Mouse (Mus musculus) liver, postnatal 0 days (tissue): ENCODE measurements at regions not wholly inside any gene's neighbourhood (a gene's known extent, or its start where the extent isn't known, plus 50 kb on each side); places are given as distances from the start of the nearest gene placed in this dataset.

ENCODE experiments used
- ATAC-seq: fragments of 200-750 bp; cut with Nextera tagmentation; 2 replicates; pipeline ENCODE4 v1.8.0; 2017; ENCODE audit warnings: mild to moderate bottlenecking, moderate library complexity
- DNase-seq: peaks from one replicate; pipeline ENCODE4 v3.0.0-alpha.2; 2016
- H3K27ac ChIP-seq: fragments of 300-500 bp; sonication (generic); 2 replicates; pipeline ENCODE4 v1.5.1; 2014; ENCODE audit warnings: antibody characterized with exemption, moderate library complexity, mild to moderate bottlenecking, low read depth
- H3K27me3 ChIP-seq: fragments of 300-500 bp; sonication (generic); 2 replicates; pipeline ENCODE4 v1.6.1; 2014; ENCODE audit warnings: low read length, control low read depth, mixed read lengths; ENCODE audit not compliant: insufficient read depth
- H3K36me3 ChIP-seq: fragments of 300-500 bp; sonication (generic); replicated peaks from 2 replicates; pipeline ENCODE4 v1.6.1; 2014; ENCODE audit warnings: mild to moderate bottlenecking, control low read depth, low read length, moderate library complexity, mixed read lengths; ENCODE audit not compliant: insufficient read depth
- H3K4me1 ChIP-seq: fragments of 300-500 bp; sonication (generic); 2 replicates; pipeline ENCODE4 v1.6.1; 2014; ENCODE audit warnings: antibody characterized with exemption, mild to moderate bottlenecking, control low read depth; ENCODE audit not compliant: insufficient read depth
- H3K4me2 ChIP-seq: fragments of 300-500 bp; sonication (generic); 2 replicates; pipeline ENCODE4 v1.6.1; 2014; ENCODE audit warnings: low read depth, mild to moderate bottlenecking, low read length, moderate library complexity, mixed read lengths
- H3K4me3 ChIP-seq: fragments of 300-500 bp; sonication (generic); 2 replicates; pipeline ENCODE4 v1.5.1; 2014; ENCODE audit warnings: low read depth, low read length
- H3K9ac ChIP-seq: fragments of 300-500 bp; sonication (generic); replicated peaks from 2 replicates; pipeline ENCODE4 v1.6.1; 2014; ENCODE audit warnings: mild to moderate bottlenecking, moderate library complexity
- H3K9me3 ChIP-seq: fragments of 300-500 bp; sonication (generic); 2 replicates; pipeline ENCODE4 v1.6.1; 2016; ENCODE audit warnings: mild to moderate bottlenecking, control low read depth, low read length, mixed read lengths
- CTCF ChIP-seq: sonication (generic); IDR thresholded peaks from 2 replicates; pipeline ENCODE4 v1.5.1; 2016; ENCODE audit warnings: antibody characterized with exemption, low read depth
- EP300 ChIP-seq: IDR thresholded peaks from 2 replicates; pipeline ENCODE4 v1.6.1; 2016; ENCODE audit warnings: antibody characterized with exemption, low read depth, mild to moderate bottlenecking
- WGBS: fragments of 180-500 bp; shearing (Covaris S2); extraction: QIAGEN DNeasy Blood & Tissue Kit; methylation state at CpG from one replicate; pipeline ENCODE4 v1.1.7; 2014; ENCODE audit not compliant: insufficient replicate concordance; 5-methylcytosine and 5-hydroxymethylcytosine counted together

DNA sequence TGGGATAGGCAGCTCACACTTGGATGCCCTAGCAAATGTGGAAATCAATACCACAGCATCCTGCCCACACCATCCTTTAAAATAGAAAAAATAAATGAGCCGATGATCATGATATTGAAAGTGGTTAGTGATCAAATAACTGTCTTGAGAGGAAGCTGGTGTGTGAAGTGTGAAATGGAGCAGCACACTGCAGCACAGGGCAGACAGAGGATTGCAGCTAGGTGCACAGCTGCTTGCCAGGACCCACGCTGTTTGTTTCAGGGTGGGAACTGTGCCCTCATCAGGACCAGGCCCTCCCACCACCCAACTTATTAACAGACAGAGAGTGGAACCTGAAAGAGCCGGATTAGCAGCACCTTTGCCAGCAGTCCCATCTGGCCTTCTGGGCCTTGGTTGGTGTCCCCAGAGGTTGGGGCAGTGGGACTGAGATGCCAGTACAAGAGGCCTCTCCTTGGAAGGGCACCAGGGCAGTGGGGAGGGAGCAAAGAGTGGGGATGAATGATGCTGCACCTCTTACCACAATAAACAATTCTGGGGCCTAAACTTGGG is 191.2 kb upstream of the Tle1 start:
- WGBS: 75% methylated on average over 3 of the region's 3 CpGs
- no peaks in the 10 kb centered on the region for H3K27me3 ChIP-seq
- H3K4me2 ChIP-seq: no peak overlapping the region
- ATAC-seq: no peak
- no peak for DNase-seq
- no peak overlapping the region for H3K4me3 ChIP-seq
- no peak overlapping the region for H3K27ac ChIP-seq
- H3K9me3 ChIP-seq: no peaks in the 10 kb centered on the region
- H3K36me3 ChIP-seq: no peaks in the 10 kb centered on the region
- TF ChIP-seq CTCF (no peak), EP300 (no peak)
- H3K9ac ChIP-seq: no peak overlapping the region
- no peaks in the 10 kb centered on the region for H3K4me1 ChIP-seq

GRCm38 (mm10) chr4:72389811-72390625 is 189.3 kb upstream of the Tle1 start:
- no peak overlapping the region for H3K4me3 ChIP-seq
- no peak for DNase-seq
- no peak overlapping the region for H3K4me2 ChIP-seq
- no peak overlapping the region for H3K27ac ChIP-seq
- no peaks in the 10 kb centered on the region for H3K4me1 ChIP-seq
- WGBS: 74% methylated on average over 5 of the region's 5 CpGs
- H3K9ac ChIP-seq: no peak overlapping the region
- H3K9me3 ChIP-seq: no peaks in the 10 kb centered on the region
- H3K27me3 ChIP-seq: no peaks in the 10 kb centered on the region
- TF ChIP-seq CTCF (no peak), EP300 (no peak)
- H3K36me3 ChIP-seq: no peaks in the 10 kb centered on the region
- ATAC-seq: no peak

GRCm38 (mm10) chr4:72384901-72385264 is 184.2 kb upstream of the Tle1 start:
- Histone ChIP-seq H3K9me3 (no peaks in the 10 kb centered on the region), H3K4me2 (no peak overlapping the region), H3K4me3 (no peak overlapping the region), H3K36me3 (no peaks in the 10 kb centered on the region), H3K4me1 (no peaks in the 10 kb centered on the region), H3K27ac (no peak overlapping the region), H3K27me3 (no peaks in the 10 kb centered on the region), H3K9ac (no peak overlapping the region)
- DNase-seq (no peak), ATAC-seq (no peak)
- WGBS: 69% methylated on average over 12 of the region's 12 CpGs
- TF ChIP-seq CTCF (no peak), EP300 (no peak)

GRCm38 (mm10) chr4:72384259-72384900 is 183.7 kb upstream of the Tle1 start:
- Histone ChIP-seq H3K9ac (no peak overlapping the region), H3K9me3 (no peaks in the 10 kb centered on the region), H3K27me3 (no peaks in the 10 kb centered on the region), H3K4me1 (no peaks in the 10 kb centered on the region), H3K27ac (no peak overlapping the region), H3K4me3 (no peak overlapping the region), H3K4me2 (no peak overlapping the region), H3K36me3 (no peaks in the 10 kb centered on the region)
- DNase-seq (no peak), ATAC-seq (no peak)
- no peak for TF ChIP-seq CTCF
- no peak for TF ChIP-seq EP300
- WGBS: 92% methylated on average over 5 of the region's 5 CpGs

GRCm38 (mm10) chr4:72383729-72384128 is 183.0 kb upstream of the Tle1 start:
- DNase-seq (no peak), ATAC-seq (no peak)
- no peak overlapping the region for H3K9ac ChIP-seq
- TF ChIP-seq EP300: no peak
- no peak for TF ChIP-seq CTCF
- H3K27ac ChIP-seq: no peak overlapping the region
- 85% methylated on average over 2 of the region's 2 CpGs for WGBS
- no peaks in the 10 kb centered on the region for H3K36me3 ChIP-seq
- H3K4me1 ChIP-seq: no peaks in the 10 kb centered on the region
- H3K4me3 ChIP-seq: no peak overlapping the region
- no peaks in the 10 kb centered on the region for H3K27me3 ChIP-seq
- no peaks in the 10 kb centered on the region for H3K9me3 ChIP-seq
- H3K4me2 ChIP-seq: no peak overlapping the region

DNA sequence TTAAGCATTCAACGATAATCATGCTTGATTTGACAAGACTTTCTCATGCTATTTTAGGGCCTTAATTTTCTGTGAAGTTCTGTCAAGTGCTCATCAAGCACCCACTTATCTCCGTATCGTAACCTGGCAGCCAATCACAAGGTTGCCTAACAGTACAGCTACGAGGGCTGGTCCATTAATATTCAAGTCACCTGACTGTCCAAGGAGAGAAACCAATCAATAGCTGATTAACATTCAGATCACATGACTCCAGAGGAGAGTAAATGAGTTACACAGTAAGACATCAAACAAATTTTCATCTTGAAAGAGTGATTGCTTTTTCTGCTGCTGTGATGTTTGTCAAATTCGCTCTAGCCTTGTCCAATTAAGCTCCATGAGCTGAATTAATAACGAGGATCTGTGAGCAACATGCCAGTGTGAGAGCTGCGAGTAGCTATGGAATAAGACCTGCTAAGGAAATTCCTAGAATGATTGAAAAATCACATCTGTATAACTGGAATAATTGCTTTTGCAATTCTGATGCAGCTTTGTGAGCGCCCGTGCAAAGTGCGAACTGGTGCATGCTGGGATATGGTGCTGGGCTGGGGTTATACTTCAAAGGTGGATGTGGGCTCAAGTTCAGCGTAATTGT is 181.9 kb upstream of the Tle1 start:
- Histone ChIP-seq H3K27ac (no peak overlapping the region), H3K9ac (no peak overlapping the region), H3K4me2 (no peak overlapping the region), H3K9me3 (no peaks in the 10 kb centered on the region), H3K4me1 (no peaks in the 10 kb centered on the region), H3K4me3 (no peak overlapping the region), H3K27me3 (no peaks in the 10 kb centered on the region), H3K36me3 (no peaks in the 10 kb centered on the region)
- WGBS: 86% methylated on average over 11 of the region's 11 CpGs
- no peak for ATAC-seq
- no peak for DNase-seq
- TF ChIP-seq EP300: no peak
- TF ChIP-seq CTCF: no peak
